Mouse (Mus musculus) spleen, postnatal 36 days (tissue): Measurements from ENCODE around the gene Nubpl.
A peak's percentile ranks its signal among the peaks of the same experiment; 100 is the strongest.

Source experiments
- DNase-seq, 2 experiments: peaks; one replicate each; pipeline ENCODE4 v3.0.0; 2022; ENCODE audit warnings: low spot score in 2 of 2, mixed read lengths in 1 of 2

The Nubpl gene

GRCm38 (mm10) chr12:52242712-52243111 is 145.2 kb downstream of the Nubpl start:
- no peak for DNase-seq

- no peak for DNase-seq
Measured at GRCm38 (mm10) chr12:52247438-52247837, 149.9 kb downstream of the Nubpl start.

- no peak for DNase-seq
Measured at GRCm38 (mm10) chr12:52248531-52248930, 151.0 kb downstream of the Nubpl start.

- DNase-seq: no peak
Measured at GRCm38 (mm10) chr12:52254089-52254488, 156.6 kb downstream of the Nubpl start.

GRCm38 (mm10) chr12:52268131-52268530 is 170.6 kb downstream of the Nubpl start:
- no peak for DNase-seq

GRCm38 (mm10) chr12:52272828-52273227 is 175.3 kb downstream of the Nubpl start:
- no peak for DNase-seq

GRCm38 (mm10) chr12:52276320-52276719 is 178.8 kb downstream of the Nubpl start:
- DNase-seq: no peak

GRCm38 (mm10) chr12:52281232-52281631 is 183.7 kb downstream of the Nubpl start:
- no peak for DNase-seq

GRCm38 (mm10) chr12:52284471-52284870 is 186.9 kb downstream of the Nubpl start:
- DNase-seq: no peak

GRCm38 (mm10) chr12:52286802-52287201 is 189.3 kb downstream of the Nubpl start:
- no peak for DNase-seq

- DNase-seq: peak in 1 of 2 experiments; percentile 3
Measured at GRCm38 (mm10) chr12:52288537-52288936, 191.0 kb downstream of the Nubpl start.

GRCm38 (mm10) chr12:52288941-52289567 is 191.5 kb downstream of the Nubpl start:
- no peak for DNase-seq

- DNase-seq: no peak
Measured at GRCm38 (mm10) chr12:52289594-52289993, 192.1 kb downstream of the Nubpl start.

GRCm38 (mm10) chr12:52293931-52294330 is 196.4 kb downstream of the Nubpl start:
- no peak for DNase-seq

- DNase-seq: no peak
Measured at GRCm38 (mm10) chr12:52297988-52298387, 200.5 kb downstream of the Nubpl start.

- DNase-seq: no peak
Measured at GRCm38 (mm10) chr12:52298683-52299082, 201.1 kb downstream of the Nubpl start.

GRCm38 (mm10) chr12:52302961-52303360 is 205.4 kb downstream of the Nubpl start:
- DNase-seq: no peak

GRCm38 (mm10) chr12:52306348-52306747 is 208.8 kb downstream of the Nubpl start:
- no peak for DNase-seq

GRCm38 (mm10) chr12:52307331-52307982 is 209.9 kb downstream of the Nubpl start:
- DNase-seq: no peak

GRCm38 (mm10) chr12:52308628-52309027 is 211.1 kb downstream of the Nubpl start:
- no peak for DNase-seq

- no peak for DNase-seq
Measured at GRCm38 (mm10) chr12:52314818-52315217, 217.3 kb downstream of the Nubpl start.

GRCm38 (mm10) chr12:52317635-52318034 is 220.1 kb downstream of the Nubpl start:
- DNase-seq: no peak

GRCm38 (mm10) chr12:52318426-52318825 is 220.9 kb downstream of the Nubpl start:
- DNase-seq: no peak

- DNase-seq: no peak
Measured at GRCm38 (mm10) chr12:52319156-52319555, 221.6 kb downstream of the Nubpl start.
